Mouse (Mus musculus): ENCODE results near the gene Atp8a1. TPM values are rescaled to one million over a fixed set of nuclear protein-coding genes. Genes with fewer than 3 reads are reported as not detected.

Gene Atp8a1
- polyA plus RNA-seq, 1 experiment = 20.6 TPM

DNA sequence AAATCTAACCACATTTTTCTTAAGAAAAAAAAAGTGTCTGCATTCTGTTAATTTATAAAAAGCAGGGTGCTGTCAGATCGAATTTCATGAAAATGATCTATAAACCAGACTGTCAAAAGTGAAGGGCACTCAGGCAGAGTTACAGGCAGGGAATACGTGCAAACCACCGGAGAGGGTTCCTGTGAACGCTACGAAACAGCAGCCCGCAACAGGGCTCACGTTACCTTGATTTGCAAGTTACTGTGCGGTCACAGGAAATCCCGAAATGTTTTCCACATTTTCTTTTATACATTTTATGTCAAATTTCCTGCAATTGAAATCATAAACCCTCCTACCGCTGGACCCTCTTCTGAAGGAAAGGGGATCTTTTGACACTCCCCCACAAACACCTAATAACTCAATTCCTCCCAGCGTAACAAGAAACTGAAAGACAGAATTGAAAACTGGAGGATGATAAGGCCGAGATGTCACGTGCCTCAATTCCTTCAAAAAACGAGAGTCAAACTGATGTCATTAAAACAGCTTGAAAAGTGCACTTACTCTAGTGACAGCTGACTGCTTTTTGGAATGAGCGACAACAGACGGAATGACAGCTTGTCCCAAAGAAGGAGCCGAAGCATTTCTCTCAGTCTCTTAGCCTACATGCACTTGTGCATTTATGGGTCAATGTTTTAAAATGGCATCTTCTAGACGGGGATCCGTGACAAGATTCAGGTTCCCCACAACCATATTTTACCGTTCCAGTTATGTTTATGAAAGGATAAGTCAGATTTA is 200.3 kb downstream of the Atp8a1 start:
- no peak for TF ChIP-seq CTCF (IDR thresholded peaks at IDR 0.05; ENCODE audit: low read depth, low read length)
- TF ChIP-seq POLR2A (IDR thresholded peaks at IDR 0.05; ENCODE audit: insufficient read depth, low read length) = no peak
- TF ChIP-seq EP300 (IDR thresholded peaks at IDR 0.05; ENCODE audit: insufficient read depth, low read depth, low read length) = no peak
- Histone ChIP-seq H3K27ac (ENCODE audit: insufficient read depth, low read length) (no peak overlapping the region), H3K27me3 (ENCODE audit: control insufficient read depth, insufficient read depth, low read length, poor library complexity, severe bottlenecking) (no peaks in the 10 kb centered on the region), H3K9ac (ENCODE audit: low read depth, poor library complexity, severe bottlenecking) (no peak overlapping the region), H3K9me3 (replicated peaks; ENCODE audit: control insufficient read depth, insufficient read depth, low read length, poor library complexity, severe bottlenecking) (no peaks in the 10 kb centered on the region), H3K4me1 (ENCODE audit: control insufficient read depth, insufficient read depth, low read length) (no peaks in the 10 kb centered on the region), H3K36me3 (ENCODE audit: control insufficient read depth, insufficient read depth, low read length, poor library complexity, severe bottlenecking) (no peaks in the 10 kb centered on the region), H3K4me3 (ENCODE audit: low read depth, low read length) (no peak overlapping the region)

DNA sequence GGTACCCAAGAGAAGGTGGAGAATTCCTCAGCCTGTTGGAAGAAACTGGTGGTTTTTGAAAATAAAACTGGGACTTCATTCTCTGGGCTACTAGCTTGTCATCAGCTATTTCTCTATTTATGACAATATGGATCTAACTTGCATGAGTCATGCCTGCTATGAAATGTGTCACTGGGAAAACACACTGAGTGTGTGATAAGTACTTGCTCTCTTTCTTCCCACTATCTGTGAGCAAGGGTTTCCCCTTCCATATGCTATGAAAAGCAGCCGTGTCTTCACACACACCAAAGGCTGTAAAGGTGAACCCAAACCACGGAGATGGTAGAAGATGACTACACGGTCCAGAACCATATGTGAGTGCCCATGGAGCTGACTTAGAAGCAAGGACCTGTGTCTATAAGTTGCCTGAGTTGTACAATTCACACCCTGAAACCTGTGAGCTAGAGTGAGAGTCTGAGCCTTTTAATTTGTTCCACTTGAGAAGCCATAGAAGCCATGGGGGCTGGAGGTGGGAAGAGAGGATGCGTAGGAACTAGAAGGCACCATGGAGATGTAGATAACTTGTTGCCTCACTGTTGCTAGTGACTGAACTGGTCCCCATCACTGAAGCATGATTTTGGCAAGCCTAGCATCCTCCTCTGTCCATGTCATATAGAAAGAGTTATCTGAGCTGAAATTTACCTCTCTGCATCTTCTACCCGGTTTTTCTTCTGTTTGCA is 203.5 kb downstream of the Atp8a1 start:
- no peaks in the 10 kb centered on the region for H3K27me3 ChIP-seq (ENCODE audit: control insufficient read depth, insufficient read depth, low read length, poor library complexity, severe bottlenecking)
- no peaks in the 10 kb centered on the region for H3K36me3 ChIP-seq (ENCODE audit: control insufficient read depth, insufficient read depth, low read length, poor library complexity, severe bottlenecking)
- H3K27ac ChIP-seq (ENCODE audit: insufficient read depth, low read length) = no peak overlapping the region
- no peak overlapping the region for H3K4me3 ChIP-seq (ENCODE audit: low read depth, low read length)
- no peaks in the 10 kb centered on the region for H3K4me1 ChIP-seq (ENCODE audit: control insufficient read depth, insufficient read depth, low read length)
- TF ChIP-seq CTCF (IDR thresholded peaks at IDR 0.05; ENCODE audit: low read depth, low read length) = no peak
- TF ChIP-seq EP300 (IDR thresholded peaks at IDR 0.05; ENCODE audit: insufficient read depth, low read depth, low read length) = no peak
- no peak for TF ChIP-seq POLR2A (IDR thresholded peaks at IDR 0.05; ENCODE audit: insufficient read depth, low read length)
- no peak overlapping the region for H3K9ac ChIP-seq (ENCODE audit: low read depth, poor library complexity, severe bottlenecking)
- no peaks in the 10 kb centered on the region for H3K9me3 ChIP-seq (replicated peaks; ENCODE audit: control insufficient read depth, insufficient read depth, low read length, poor library complexity, severe bottlenecking)

DNA sequence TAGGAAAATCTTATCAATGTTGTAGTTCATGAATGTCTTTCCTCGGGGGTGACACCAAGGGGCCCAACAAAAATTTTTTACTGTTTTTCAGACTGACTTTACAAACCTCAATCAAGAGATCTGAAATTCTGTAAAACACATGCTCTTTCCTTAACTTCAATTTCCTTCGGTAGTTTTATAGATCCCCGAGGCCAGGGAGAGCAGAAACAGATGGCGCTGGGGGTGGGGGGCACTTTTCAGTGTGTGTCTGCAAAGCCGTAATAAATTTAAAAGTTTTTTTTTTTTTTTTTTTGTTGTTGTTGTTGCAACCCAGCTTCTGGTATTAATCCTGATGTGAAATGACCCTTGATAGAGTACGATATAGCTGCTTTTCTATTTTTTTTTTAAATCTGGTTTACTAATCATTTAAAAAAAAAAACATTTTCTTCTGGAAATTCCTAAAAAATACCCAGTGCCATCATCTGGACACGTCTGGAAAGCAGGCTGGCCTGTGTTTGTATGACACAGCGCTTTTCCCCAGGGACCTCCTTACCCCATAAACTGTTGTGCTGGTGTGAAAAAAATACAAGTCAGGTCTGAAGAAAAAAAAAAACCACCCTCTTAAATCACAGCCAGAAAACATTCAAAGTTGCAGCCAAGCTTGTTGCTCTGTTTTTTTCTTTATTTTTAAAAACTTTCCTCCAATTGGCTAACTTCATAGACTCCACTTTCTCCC is 205.7 kb downstream of the Atp8a1 start:
- Histone ChIP-seq H3K4me1 (ENCODE audit: control insufficient read depth, insufficient read depth, low read length) (no peaks in the 10 kb centered on the region), H3K9me3 (replicated peaks; ENCODE audit: control insufficient read depth, insufficient read depth, low read length, poor library complexity, severe bottlenecking) (no peaks in the 10 kb centered on the region), H3K27ac (ENCODE audit: insufficient read depth, low read length) (no peak overlapping the region), H3K27me3 (ENCODE audit: control insufficient read depth, insufficient read depth, low read length, poor library complexity, severe bottlenecking) (no peaks in the 10 kb centered on the region), H3K36me3 (ENCODE audit: control insufficient read depth, insufficient read depth, low read length, poor library complexity, severe bottlenecking) (no peaks in the 10 kb centered on the region), H3K9ac (ENCODE audit: low read depth, poor library complexity, severe bottlenecking) (no peak overlapping the region), H3K4me3 (ENCODE audit: low read depth, low read length) (no peak overlapping the region)
- TF ChIP-seq CTCF (IDR thresholded peaks at IDR 0.05; ENCODE audit: low read depth, low read length) (no peak), POLR2A (IDR thresholded peaks at IDR 0.05; ENCODE audit: insufficient read depth, low read length) (no peak), EP300 (IDR thresholded peaks at IDR 0.05; ENCODE audit: insufficient read depth, low read depth, low read length) (no peak)

DNA sequence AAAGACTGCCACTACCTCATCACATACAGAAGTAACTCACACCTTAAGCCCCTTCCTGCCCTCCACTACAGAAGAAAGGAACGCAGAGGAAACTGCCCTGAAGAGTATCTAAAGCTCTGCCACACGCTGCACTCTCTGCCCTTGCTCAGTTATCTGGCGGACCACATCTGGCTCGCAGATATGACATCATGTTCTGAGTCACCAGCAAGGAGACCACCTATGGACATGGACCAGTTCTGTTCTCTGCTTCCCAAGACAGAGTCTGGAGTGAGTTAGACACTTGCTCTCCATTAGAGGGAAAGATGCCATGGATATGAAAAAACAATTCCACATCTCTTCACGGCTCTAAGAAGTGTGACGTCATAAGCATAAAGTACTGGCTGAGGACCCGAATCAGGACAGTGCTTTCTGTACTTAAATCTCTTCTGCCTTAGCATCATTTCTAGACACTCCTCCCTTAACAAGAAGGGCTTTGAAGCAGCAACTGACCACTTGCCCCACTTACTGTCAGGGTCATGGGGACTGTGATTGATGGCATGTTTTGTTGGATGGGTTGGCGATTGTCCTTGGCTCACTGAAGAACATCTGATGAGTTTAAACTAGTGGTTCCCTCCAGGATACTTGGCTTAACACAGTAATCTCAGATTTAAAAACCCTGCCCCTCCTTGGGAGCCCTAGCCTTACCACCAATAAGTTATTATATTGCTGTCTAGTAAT is 206.5 kb downstream of the Atp8a1 start:
- TF ChIP-seq POLR2A (IDR thresholded peaks at IDR 0.05; ENCODE audit: insufficient read depth, low read length) = no peak
- no peak for TF ChIP-seq EP300 (IDR thresholded peaks at IDR 0.05; ENCODE audit: insufficient read depth, low read depth, low read length)
- TF ChIP-seq CTCF (IDR thresholded peaks at IDR 0.05; ENCODE audit: low read depth, low read length) = no peak
- no peak overlapping the region for H3K4me3 ChIP-seq (ENCODE audit: low read depth, low read length)
- no peaks in the 10 kb centered on the region for H3K4me1 ChIP-seq (ENCODE audit: control insufficient read depth, insufficient read depth, low read length)
- H3K27ac ChIP-seq (ENCODE audit: insufficient read depth, low read length) = no peak overlapping the region
- H3K27me3 ChIP-seq (ENCODE audit: control insufficient read depth, insufficient read depth, low read length, poor library complexity, severe bottlenecking) = no peaks in the 10 kb centered on the region
- no peaks in the 10 kb centered on the region for H3K36me3 ChIP-seq (ENCODE audit: control insufficient read depth, insufficient read depth, low read length, poor library complexity, severe bottlenecking)
- H3K9ac ChIP-seq (ENCODE audit: low read depth, poor library complexity, severe bottlenecking) = no peak overlapping the region
- H3K9me3 ChIP-seq (replicated peaks; ENCODE audit: control insufficient read depth, insufficient read depth, low read length, poor library complexity, severe bottlenecking) = no peaks in the 10 kb centered on the region

DNA sequence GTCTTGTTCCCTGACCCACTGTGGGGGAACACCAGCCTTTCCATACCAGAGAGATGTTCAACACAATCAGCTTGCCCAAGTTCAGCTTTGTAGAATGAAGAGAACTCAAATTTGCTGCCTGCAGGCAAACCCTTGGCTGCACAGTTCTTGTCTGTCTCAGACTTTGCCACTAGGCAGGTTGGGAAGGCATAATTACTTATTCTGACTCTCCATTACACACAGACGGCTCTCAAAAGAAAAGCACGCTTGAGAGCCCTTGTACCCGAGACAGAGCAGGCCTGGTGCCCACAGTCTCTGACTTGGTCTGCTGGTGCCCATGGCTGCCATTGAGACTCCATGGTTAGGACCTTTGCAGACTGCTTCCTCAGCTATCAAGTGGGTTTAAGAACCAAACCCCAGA is 212.9 kb downstream of the Atp8a1 start:
- H3K27me3 ChIP-seq (ENCODE audit: control insufficient read depth, insufficient read depth, low read length, poor library complexity, severe bottlenecking) = no peaks in the 10 kb centered on the region
- H3K27ac ChIP-seq (ENCODE audit: insufficient read depth, low read length) = peak overlapping the region; percentile 63
- no peak for TF ChIP-seq POLR2A (IDR thresholded peaks at IDR 0.05; ENCODE audit: insufficient read depth, low read length)
- no peak for TF ChIP-seq EP300 (IDR thresholded peaks at IDR 0.05; ENCODE audit: insufficient read depth, low read depth, low read length)
- no peak for TF ChIP-seq CTCF (IDR thresholded peaks at IDR 0.05; ENCODE audit: low read depth, low read length)
- no peaks in the 10 kb centered on the region for H3K9me3 ChIP-seq (replicated peaks; ENCODE audit: control insufficient read depth, insufficient read depth, low read length, poor library complexity, severe bottlenecking)
- H3K9ac ChIP-seq (ENCODE audit: low read depth, poor library complexity, severe bottlenecking) = no peak overlapping the region
- H3K4me3 ChIP-seq (ENCODE audit: low read depth, low read length) = no peak overlapping the region; the same call in 1 of the 2 replicates
- no peaks in the 10 kb centered on the region for H3K4me1 ChIP-seq (ENCODE audit: control insufficient read depth, insufficient read depth, low read length)
- no peaks in the 10 kb centered on the region for H3K36me3 ChIP-seq (ENCODE audit: control insufficient read depth, insufficient read depth, low read length, poor library complexity, severe bottlenecking)
